Mouse (Mus musculus) common myeloid progenitor, adult 5-6 weeks (primary cell): ENCODE data around the gene Ssr1. TPM values are rescaled to one million over a fixed set of nuclear protein-coding genes. Genes with fewer than 3 reads are reported as not detected.

Experiments used
- ATAC-seq: replicated peaks from 2 replicates; pipeline ENCODE4 v1.8.0; 2016; ENCODE audit warnings: low read depth, mild to moderate bottlenecking, moderate TSS enrichment, inconsistent platforms; ENCODE audit not compliant: poor library complexity, severe bottlenecking
- total RNA-seq: library from RNA; stranded (forward); fragments of 200-1000, 187-1606 nt; gene quantifications from 2 replicates; pipeline ENCODE4 v1.2.3, GENCODE M21; 2017

The Ssr1 gene
- total RNA-seq, 1 experiment from 2014 or later, result 138 TPM

- peak; percentile 70 for ATAC-seq
These were observed 35.3 kb downstream of the Ssr1 start for GRCm38 (mm10) chr13:37958498-37959238.

- ATAC-seq, result no peak
These were observed 39.7 kb downstream of the Ssr1 start for GRCm38 (mm10) chr13:37954318-37954717.

GRCm38 (mm10) chr13:37952981-37953380 is 41.0 kb downstream of the Ssr1 start:
- ATAC-seq, result no peak

- ATAC-seq, result peak; percentile 61; the same call in 1 of the 2 replicates
These were observed 47.3 kb downstream of the Ssr1 start for GRCm38 (mm10) chr13:37946734-37947133.

DNA sequence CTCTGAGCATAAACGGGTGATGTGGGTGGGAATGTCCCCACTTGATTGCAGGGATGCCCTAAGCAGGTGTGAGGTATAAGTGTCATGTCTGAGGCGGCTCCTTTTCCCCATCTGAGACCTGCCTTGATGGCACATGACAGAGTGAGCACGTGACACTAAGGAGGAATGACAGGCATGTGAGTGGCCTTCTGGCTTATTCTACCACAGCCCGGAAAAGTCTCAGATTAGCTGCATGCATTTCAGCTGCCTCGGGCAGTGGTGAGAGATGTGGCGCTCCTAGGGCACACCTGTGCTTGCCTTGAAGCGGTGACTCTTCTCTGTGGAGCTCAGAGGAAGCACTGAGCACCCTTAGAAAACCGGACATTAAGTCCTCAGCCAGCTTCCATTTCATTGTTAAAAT is 48.6 kb downstream of the Ssr1 start:
- no peak for ATAC-seq

DNA sequence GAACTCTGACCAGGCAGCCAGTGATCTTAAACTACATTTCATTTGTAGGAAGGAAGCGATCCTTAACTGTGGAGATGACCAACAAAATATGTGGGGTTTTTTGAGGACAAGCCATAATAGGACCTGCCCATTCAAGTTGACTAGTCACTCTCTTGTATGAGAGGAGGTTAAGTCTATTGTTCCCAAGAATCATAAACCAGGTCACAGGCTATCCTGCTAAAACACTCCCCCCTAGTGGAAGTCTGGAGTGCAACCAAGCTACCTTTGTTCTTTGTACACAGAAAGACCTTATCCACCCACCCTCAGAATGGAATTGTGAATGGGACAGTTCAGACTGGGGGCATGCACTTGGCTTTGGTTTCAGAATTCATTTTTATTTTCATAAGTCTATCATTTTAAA is 49.7 kb downstream of the Ssr1 start:
- ATAC-seq, result peak; percentile 50

DNA sequence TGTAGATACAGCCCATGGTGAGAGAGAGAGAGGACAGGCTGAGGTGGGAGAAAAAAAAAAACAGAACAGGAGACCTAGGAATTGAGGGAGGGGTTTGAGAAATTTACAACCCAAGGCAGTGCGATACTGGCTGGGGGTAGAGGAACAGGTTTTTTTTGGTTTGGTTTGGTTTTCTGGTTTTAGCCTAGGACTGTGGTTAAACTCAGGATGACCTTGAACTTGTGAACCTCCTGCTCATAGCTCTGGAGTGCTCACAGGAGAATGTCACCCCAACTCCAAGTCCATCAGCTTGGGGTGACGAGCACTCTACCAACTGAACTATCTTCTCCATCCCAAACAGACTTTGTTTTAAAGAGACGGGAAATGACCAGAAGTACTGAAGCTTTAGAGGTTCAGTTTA is 50.6 kb downstream of the Ssr1 start:
- no peak for ATAC-seq

- ATAC-seq, result no peak
These were observed 51.1 kb downstream of the Ssr1 start for GRCm38 (mm10) chr13:37942887-37943331.

DNA sequence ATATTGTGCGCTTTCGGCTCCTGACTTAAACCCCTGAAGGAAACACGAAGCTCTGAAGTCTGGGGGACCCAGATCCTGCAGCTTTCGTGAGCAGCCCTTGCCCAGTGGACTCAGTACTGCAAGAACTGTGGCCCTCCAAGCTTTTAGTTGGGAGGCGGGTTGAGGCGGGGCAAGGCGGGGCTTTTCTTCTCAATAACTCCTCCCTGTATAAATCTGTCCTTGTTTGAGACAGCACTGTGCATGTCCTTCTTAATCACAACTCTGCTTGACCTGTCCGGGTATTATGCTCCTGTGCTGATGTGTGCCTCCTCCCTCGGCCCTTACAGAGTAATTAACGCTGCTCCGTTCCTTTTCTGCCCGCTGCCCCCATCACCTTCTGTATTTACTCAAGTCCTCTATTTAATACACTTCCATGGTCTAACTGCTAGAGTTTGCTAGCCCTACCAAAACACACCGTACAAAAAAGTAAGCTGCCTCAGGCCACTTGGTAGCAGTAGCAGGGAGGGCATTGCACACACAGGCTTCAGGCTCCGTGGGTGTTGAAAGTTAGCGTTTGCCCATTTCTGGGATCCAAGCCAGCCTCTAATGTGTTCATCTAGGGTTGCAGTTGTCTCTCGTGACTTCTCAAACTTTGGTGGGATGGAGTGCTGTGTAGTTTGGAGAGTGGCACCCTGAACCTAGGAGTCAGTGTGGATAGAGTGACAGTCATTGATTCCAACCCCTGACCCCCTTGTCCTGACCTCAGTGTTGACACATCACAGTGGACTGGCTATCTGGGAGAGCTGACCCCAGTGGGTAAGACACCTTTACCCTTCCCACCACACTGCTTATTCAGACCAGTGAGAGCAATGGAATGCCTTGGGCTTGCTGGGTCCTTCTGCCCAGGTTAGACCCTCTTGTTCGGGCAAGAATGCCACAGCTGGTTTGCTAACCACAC is 51.8 kb downstream of the Ssr1 start:
- ATAC-seq, result no peak

- no peak for ATAC-seq
These were observed 52.8 kb downstream of the Ssr1 start for GRCm38 (mm10) chr13:37941138-37941645.

DNA sequence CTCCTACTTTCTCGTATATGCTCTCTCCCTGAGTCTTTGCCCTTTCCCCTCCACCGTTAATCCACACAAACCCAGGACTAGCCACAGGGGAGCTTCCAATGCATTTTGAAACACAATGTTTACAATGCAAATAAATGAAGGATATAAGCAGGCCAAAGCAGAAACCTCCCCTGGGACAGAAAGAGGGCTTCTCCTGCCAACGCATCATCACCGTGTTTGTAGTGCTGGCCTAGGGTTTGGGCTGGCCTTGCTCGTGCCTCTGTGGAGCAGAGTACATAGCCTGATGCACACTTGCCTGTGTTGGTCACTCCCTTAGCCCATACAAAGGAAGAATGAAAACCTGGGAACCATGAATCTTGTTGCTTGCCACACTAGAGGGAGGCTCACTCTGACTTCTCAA is 53.4 kb downstream of the Ssr1 start:
- ATAC-seq, result no peak

DNA sequence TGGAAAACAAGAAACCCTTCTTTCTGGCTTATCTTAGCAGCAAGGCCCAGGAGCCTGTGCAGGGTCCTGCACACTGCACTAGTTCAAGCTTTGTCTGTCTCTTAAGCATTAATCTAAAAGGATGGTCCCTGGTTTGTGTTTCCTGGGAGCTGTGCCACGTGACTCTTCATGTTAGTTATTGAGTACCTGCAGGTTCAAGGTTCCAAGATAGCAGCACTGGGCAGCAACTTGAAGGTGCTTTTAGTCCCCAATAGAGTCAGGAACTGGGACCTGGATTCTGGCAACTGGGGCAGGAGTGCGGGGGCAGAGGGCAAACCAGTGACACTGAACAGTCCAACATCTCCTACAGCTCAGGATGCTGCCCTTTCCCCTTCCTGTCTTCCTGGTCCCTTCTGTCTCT is 53.9 kb downstream of the Ssr1 start:
- no peak for ATAC-seq

GRCm38 (mm10) chr13:37936351-37936750 is 57.7 kb downstream of the Ssr1 start:
- ATAC-seq, result no peak

GRCm38 (mm10) chr13:37934920-37935319 is 59.1 kb downstream of the Ssr1 start:
- ATAC-seq, result no peak

- no peak for ATAC-seq
These were observed 59.9 kb downstream of the Ssr1 start for GRCm38 (mm10) chr13:37934075-37934474.

DNA sequence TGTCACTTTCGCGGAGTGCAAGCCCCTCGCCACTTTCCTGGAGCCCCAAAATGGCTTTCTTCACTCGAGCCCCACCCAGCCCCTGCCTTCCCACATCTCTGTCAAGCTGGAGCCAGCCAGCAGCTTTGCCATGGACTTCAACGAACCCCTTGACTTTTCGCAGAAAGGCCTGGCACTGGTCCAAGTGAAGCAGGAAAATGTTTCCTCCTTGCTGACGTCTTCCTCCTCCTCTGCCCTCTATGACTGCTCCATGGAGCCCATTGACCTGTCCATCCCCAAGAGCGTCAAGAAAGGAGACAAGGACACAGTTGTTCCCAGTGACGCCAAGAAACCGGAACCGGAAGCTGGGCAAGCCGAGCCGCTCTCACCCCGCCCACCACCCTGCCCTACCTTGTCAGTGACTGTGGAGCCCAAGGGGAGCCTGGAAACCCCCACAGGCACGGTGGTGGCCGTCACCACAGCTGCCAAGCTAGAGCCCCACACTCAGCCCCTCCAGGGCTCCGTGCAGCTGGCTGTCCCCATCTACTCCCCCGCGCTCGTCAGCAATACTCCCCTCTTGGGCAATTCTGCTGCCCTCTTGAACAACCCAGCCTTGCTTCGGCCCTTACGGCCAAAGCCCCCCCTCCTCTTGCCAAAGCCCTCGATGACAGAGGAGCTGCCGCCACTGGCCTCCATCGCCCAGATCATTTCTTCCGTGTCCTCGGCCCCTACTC is 62.7 kb downstream of the Ssr1 start:
- no peak for ATAC-seq

- ATAC-seq, result no peak
These were observed 63.4 kb downstream of the Ssr1 start for GRCm38 (mm10) chr13:37930621-37931020.

DNA sequence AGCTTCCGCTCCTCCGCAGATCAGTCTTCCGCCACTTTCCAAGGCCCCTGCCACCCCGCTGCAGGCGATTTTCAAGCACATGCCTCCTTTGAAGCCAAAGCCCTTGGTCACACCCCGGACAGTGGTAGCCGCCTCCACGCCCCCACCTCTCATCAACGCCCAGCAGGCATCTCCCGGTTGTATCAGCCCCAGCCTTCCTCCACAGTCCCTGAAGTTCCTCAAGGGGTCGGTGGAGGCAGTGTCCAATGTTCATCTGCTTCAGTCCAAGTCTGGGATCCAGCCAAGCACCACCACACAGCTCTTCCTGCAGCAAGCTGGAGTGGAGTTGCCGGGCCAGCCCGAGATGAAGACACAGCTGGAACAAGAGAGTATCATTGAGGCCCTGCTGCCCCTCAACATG is 63.9 kb downstream of the Ssr1 start:
- ATAC-seq, result 0 out of 2 replicates have a peak, but pooled peaks have one; percentile 13

GRCm38 (mm10) chr13:37929532-37929931 is 64.5 kb downstream of the Ssr1 start:
- no peak for ATAC-seq

DNA sequence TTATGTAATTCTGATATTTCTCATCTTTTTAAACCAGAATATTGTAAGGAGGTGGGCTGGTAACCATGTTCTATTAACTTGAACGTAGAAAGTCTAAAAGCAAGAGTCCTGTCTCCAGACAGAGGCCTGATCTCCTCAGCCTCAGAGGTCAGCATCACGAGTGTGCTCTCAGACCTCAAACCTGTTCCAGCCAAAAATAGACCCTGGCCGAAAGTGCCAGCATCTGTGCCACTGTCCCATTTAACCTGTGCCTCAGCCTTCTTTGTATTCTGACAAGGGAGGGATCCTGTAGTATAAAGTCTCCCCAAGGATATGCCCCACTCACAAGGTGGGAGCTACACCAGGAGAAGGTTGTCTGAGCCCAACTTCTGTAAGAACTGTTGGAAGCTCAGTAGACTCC is 67.6 kb downstream of the Ssr1 start:
- no peak for ATAC-seq
